Mouse (Mus musculus) kidney, postnatal 36 days (tissue): ENCODE results near the gene Eef1g.

ENCODE experiments used
- DNase-seq, 2 experiments: peaks; one replicate each; pipeline ENCODE4 v3.0.0; 2021 to 2022; ENCODE audit warnings: mixed read lengths in 2 of 2

Gene Eef1g

DNA sequence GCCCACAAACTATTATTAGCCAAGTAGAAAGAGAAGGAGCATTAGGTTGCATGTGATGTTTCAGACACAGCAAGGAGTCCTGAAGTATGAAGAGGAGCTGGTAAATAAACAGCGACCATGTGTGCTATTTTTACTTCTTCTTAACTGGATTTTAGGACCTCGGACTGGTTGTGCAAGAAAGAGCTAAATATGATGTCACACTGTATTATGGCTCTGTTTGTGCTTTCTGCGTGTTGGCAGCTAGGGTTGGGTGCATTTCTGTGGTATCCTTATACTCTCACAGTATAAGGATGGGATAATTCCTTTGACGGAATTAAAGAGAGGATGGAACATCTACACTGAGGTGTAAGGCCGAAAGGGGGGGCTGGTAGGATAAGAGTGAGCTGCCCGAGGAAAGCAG lies 21.6 kb upstream of the Eef1g start:
- DNase-seq = no peak

DNA sequence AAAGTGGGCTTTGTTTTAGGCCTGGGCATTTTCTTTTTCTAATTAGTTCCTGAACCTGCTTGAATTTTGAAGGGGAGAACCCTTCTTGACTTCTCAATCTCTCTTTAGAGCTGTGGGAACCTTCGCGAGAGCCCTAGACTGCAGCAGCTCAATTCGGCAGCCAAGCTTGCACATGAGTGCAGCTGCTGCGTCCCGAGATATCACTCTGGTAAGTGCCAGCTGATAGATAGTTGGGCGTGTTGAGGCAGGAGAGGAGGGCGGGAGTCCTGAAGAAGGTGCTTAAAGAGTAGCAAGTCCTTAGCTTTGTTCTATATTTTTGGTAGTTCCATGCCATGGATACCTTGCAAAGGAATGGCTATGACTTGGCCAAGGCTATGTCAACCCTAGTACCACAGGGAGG lies 19.9 kb upstream of the Eef1g start:
- no peak for DNase-seq

DNA sequence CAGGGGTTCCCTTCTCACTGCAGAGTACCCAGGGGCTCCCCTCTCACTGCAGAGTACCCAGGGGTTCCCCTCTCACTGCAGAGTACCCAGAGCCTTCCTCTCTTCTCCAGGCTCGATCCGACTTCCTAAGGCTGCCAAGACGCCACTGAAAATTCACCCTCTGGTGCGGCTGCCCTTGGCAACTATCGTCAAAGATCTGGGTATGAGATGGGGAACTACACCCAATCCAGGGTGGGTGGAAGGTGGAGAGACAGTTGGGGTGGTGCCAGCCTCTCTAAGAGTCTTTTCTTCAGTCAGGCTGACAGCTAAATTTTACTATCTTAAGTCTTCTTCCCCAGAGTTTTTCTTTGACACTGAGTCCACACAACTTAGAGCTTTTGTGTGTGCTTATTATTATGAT lies 16.7 kb upstream of the Eef1g start:
- DNase-seq = no peak

DNA sequence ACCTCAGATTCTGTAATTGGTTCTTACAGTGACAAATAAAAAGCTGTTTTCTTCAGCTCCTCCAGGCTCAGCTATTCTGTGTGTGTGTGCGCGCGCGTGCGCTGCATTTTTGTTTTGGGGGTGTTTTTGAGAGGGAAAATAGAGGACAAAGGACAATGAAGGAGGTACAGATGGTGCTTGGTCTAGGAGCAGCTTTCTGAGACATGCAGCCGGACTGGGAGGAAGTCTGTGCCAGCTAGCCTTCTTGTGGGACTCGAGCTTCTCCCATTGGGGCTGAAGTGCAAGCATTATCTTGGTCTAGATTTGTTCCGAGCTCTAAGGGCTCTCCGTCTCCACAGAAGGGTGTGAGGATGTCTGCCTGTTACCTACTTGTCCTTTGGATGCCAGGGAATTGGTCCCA lies 14.6 kb upstream of the Eef1g start:
- DNase-seq = no peak

DNA sequence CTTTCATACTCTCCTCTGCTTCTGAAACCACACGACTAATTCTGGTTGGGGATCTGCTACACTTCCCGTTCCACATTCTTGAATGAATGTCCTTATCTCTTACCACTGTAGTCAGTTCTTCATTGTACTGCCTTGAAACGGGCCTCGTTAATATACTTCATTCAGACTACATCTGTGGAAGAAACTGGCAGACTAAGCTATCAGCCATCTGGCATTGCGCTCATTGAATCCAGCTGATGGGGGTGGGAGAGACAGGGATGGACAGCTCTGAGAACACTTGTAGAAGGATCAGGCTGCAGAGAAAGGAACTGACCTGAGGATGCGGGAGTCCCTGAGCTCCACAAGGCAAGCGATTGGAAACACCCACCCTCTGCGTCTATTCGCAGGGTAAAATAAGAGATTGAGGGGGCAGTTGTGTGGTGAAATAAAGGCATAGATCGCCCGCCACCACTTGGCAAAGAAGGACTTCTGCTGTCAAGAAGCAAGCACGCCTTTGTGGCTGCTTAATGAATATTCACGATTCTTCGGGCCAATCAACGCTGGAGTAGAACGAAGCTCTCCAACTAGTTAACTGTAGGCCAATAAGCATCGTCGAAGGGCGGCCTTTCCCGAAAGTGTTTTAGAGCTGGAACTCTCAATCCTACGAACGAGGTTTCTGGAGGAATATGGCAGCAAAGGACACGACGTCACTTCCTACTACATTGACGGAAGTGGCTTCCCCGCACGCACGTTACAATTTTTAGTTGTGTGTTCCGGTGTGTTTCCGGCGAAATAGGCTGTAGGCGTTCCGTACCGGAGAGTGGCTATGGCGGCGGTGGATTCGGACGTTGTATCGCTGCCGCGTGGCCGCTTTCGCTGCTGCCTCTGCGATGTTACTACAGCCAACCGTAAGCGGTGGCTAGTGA lies 13.5 kb upstream of the Eef1g start, which contains the start of gene Tut1:
Gene Tut1 (plus strand): TSS at position 713 of the 905 bp plus-strand sequence.
- DNase-seq = peak; percentile 91 to 96

DNA sequence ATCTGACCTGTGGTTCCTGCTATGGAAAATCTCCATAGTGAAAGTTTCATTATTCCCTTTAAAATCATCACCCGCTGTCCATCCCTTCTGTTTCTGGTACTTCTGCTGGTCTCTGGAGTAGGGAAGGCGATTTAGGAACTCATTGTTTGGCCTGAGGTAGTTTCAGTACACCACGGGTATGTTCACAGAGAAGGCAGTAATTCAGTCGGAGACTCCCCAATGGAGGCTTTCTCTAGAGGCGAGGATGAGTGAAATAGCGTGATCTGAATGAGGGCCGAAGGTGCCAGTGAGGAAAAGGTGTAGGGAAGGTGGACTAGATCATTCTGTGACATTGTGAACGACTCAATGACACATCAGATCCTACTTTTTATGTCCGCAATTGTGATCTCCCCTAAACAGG lies 12.7 kb upstream of the Eef1g start:
- DNase-seq = no peak

DNA sequence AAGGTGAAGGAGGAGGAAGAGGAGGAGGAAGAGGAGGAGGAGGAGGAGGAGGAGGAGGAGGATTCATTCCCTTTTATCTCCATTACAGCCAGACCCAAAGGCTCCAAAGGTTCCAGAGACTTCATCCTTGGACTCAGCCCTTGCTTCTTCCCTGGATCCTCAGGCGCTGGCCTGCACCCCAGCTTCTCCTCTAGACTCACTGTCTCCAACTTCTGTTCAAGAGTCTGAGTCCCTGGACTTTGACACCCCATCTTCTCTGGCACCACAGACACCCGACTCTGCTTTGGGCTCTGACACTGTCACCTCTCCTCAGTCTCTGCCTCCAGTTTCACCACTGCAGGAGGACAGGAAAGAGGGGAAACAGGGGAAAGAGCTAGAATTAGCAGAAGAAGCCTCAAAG lies 4.6 kb upstream of the Eef1g start:
- DNase-seq = peak in 1 of 2 experiments; percentile 43

DNA sequence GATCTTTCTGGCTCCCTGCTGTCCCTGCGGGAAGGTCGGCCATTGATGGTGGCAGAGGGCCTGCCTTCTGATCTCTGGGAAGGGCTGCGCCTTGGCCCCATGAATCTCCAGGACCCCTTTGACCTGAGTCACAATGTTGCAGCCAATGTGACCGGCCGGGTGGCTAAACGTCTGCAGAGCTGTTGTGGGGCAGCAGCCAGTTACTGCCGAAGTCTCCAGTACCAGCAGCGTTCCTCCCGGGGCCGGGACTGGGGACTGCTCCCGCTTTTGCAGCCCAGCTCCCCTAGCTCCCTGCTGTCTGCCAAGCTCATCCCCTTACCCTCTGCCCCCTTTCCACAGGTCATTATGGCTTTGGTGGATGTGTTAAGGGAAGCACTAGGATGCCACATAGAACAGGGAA lies 1.8 kb upstream of the Eef1g start:
- no peak for DNase-seq

DNA sequence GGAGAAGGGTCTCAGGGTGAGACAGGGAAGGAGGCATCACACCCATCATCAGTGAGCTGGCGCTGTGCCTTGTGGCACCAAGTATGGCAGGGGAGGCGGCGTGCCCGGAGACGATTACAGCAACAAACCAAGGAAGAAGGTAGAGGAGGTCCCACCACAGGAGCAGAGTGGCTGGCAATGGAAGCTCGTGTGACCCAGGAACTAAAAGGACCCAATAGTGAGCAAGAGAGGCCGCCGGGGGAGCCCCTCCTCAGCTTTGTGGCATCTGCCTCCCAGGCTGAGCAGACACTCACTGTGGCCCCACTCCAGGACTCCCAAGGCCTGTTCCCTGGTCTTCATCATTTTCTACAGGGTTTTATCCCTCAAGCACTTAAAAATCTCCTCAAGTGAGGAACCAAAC lies 1.1 kb upstream of the Eef1g start:
- no peak for DNase-seq

DNA sequence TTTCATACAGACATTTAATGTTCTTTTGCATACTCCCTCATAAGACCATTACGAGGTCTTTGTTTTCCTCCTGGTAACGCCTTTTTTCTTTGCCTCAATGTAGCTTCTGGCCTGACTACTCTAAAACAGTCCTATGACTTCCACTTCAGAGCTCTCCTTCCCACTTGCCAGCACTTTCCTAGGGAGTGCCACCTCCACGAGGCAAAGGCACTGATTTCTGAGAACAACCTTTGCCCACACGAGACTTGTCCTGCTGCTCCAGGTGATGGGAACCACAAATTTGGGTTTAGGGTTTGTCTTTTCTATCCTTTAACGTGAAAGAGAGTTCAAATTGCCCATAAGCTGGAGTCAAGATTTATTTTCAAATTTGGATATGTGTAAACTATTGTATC lies 647 bp upstream of the Eef1g start:
- peak in 1 of 2 experiments; percentile 37 for DNase-seq

DNA sequence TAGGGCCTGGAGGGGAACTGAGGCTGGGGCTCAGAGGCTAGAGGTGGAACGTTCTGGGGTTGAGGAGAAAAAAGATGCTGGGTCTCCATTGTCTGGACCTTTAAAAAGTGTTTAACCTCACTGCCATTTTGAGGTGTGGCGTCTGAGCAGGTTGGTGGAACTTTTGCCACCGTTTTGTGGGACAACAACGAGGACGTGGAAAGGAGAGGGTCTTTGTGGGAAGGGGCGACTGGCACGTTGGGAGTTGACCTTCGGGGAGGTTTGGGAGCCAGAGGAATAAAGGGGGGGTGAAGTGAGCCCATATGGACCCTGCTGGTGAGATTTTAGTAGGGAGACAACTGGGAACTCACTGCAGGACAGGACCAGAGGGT lies 517 bp downstream of the Eef1g start:
- DNase-seq = no peak

DNA sequence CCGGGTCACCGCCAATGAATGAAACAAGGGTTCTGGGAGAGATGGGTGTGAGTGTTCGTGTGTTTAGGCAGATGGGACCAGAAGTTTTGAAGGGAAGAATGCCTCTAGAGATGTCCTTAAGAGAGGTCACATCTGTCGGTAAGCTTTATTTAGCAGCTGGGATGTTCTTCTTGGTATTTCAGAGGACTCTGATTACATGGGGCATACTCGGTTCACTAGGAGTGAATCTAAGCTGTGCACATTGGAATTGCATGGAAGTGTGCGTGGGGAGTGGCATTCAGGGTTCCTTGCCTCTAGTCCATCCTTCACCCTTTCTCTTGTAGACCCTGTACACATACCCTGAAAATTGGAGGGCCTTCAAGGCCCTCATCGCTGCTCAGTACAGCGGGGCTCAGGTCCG lies 1.1 kb downstream of the Eef1g start:
- no peak for DNase-seq

DNA sequence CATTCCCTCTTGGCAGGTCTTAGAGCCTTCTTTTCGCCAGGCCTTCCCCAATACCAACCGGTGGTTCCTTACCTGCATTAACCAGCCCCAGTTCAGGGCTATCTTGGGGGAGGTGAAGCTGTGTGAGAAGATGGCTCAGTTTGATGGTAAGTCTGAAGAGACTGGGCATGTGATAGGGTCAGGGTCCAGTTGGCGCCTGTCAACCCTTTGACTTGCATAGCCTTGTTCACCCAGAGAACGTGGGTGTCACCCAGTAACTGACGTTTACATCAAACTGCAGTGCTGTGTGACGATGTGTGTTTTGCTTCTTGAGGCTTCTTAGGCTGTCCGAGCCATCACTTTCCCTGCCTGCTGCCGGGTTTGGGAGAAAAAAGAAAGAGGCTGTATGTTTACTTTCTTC lies 5.7 kb downstream of the Eef1g start:
- DNase-seq = peak; percentile 57 to 60

DNA sequence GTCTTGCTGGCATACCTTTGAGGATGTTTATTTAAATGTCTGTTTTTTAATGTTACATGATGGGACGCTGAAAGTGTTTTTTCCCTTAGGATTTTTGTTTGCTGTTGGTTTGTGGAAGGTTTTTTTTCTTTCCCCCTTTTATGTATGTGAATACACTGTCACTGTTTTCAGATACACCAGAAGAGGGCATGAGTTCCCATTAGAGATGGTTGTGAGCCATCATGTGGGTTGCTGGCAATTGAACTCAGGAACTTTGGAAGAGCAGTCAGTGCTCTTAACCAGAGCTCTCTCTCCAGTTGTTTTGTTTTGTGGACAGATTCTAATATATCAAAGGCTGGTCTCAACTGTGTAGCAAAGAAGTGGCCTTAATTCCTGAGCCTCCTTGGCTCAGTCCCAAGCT lies 7.8 kb downstream of the Eef1g start:
- DNase-seq = no peak

DNA sequence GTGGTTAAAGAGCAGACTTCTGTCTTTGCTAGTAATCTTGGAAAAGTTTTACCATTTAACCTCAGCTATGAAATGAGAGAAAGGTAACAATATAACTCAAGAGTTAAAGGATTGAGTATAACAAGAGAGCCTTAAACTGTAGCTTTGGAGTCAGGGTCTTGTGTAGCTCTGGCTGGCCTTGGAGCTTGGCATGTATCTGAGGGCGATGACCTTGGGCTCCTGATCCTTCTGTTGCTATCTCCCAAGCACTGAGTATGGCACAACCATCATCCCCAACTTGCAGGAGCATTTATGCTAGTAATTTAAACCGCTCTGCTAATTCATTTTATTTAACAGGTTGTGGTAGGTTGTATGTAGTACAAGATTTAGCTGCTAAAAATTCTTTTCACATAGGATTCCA lies 8.7 kb downstream of the Eef1g start:
- DNase-seq = no peak

DNA sequence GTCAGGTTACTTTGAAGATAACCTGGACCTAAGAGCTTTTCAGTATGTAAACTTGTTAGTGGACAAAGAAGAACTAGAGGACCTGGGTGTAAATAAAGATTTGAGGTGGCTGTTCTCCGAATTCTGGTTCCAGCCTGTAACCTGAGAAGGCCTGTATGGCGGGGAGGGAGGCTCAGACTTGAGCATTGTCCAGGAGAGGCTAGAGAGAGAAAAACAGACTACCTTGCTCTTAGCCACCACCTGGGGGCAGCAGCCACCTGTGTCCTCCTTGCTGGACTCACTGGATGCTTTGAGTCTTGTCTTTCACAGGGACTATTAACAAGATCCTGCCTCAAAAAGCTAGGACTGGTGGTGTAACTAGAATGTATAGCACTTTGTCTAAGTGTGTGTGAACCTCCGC lies 9.7 kb downstream of the Eef1g start:
- DNase-seq = peak; percentile 62 to 77

DNA sequence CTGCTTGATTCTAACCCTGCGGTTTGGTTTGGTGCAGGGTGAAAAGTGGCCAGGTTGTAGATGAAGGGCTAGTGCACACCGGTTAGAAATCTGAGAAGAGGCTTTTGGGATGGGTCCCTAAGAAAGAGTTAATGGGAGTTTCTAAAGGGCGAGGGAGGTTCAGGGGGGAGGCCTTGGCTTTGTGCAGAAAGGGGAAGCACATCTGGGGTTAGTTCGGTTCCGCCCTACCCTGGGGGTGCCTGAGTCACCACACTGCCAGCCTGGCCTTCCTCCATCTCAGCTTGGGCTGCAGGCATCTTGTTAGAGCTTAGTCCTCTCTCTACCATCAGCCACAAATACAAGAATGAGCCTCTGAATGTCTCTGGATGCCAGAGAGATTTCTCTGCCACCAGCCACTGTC lies 13.9 kb downstream of the Eef1g start:
- DNase-seq = no peak

DNA sequence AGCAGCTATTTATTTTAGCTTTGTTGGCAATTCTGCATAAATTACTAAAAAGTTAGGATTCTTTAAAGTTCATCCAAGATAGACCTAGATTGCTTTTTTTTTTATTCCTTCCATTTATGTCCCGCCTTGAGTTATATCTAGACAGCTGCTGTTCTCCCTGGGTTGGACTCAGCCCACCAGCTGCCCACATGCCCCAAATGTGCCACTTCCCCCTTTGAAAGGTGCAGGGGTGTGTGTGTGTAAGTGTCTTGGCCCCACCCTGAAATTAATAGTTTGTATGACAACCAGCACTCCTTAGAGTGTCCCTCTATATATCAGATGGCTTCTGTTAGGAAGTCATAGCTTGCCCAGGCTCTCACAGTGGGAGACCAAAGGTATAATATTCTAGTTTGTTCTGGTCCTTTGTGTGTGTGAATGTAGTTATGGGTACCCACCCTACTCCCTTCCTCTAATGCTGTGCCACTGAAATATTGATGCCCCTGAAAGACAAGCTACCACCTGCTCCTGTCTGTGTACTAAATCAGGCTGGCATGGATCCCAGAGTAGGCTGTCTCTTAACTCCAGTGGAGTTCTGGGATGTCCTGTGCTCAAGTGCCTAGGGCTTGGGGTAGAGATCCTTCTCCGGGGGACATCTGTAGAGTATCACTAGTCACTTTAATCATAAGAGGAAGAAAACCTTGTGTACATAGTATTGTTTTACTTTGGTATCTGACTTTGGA lies 14.8 kb downstream of the Eef1g start:
- DNase-seq = no peak

DNA sequence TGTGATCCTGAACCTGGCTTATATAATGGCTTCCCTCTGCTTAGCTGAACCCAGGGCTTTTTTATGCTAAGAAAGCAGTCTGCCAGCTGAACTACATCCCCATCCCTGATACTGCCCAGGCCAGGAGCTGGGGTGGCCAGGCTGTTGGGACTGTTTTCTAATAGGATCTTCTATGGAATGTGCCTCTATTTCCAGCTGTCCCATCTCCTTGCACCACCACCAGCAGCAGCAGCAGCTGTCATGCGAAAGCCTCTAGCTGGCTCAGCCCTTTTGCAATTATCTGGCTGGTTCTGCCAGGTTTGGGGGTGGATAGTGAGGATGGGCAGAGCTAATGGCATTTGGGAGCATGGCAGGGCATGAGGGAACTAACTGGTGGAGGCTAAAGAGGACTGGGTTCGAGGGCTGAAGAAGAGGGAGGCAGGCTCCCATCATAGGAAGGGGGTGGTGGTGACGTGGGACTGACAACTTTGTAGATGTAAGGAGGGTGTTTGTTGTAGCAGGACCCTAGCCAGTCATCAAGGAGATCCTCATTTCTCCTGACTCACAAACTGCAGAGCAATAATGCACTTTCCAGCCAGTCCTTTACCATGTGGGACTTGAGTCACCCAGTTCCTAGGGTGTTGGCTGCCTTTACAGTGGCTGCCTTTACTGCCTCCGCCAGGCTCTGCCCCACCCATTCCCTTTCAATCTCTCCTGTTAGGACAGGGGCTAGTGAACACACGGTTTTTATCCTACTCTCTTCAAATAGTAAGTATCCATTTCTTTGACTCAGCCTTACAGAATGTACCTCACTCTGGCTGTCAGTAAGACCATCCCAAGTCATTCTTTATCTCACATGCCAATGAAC lies 15.7 kb downstream of the Eef1g start:
- no peak for DNase-seq

DNA sequence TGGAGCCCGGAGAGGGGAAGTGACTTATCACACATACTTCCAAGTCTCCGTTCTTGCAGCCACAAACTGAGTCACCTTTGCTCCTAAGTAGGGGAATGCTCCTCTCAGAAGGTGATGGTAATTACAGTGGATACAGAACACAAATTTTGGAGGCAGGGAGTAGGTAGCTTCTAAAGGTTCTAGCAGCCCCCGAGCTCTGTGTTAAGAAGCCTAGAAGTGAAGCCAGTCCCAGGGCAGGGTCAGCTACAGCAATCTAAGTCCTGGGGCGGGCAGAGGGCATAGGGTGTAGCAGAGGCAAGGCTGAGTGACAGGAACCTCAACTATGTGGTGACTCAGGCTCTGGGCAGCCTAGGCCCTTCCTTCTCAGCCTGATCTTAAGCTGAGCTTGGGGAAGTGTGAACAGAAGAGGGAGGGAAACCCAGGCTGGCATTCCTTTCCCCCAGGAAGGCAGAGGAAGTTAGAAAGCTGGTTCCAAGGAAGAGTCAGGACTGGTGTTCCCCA lies 16.4 kb downstream of the Eef1g start:
- no peak for DNase-seq

DNA sequence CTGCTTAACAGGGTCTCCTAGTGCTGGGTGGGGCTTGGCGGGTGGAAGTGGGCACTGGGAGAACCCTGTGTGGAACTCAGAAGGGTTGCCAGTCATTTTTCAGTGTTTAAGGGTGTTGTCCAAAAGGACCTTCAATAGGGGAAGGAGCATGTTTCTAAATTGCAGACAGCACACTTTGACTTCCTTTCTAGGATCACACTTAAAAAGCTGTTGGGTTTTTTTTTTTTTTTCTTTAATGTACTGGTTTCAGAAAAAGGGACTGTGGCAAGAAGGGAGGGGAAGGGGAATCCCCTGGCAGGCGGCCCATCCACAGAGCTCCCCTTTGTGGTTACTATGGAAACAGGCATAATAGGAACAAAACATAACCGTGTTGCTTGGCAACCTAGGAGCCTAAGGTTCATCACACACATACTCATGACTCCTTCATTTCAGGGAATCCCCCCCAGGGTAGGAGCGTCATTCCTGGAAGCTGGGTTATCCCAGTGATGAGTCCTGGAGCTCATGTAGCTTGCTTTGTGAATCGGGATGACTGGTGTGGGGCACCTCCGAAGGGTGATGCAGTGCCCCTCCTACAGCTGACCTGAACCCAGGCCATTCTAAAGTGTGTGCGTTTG lies 17.5 kb downstream of the Eef1g start:
- peak; percentile 57 to 58 for DNase-seq

DNA sequence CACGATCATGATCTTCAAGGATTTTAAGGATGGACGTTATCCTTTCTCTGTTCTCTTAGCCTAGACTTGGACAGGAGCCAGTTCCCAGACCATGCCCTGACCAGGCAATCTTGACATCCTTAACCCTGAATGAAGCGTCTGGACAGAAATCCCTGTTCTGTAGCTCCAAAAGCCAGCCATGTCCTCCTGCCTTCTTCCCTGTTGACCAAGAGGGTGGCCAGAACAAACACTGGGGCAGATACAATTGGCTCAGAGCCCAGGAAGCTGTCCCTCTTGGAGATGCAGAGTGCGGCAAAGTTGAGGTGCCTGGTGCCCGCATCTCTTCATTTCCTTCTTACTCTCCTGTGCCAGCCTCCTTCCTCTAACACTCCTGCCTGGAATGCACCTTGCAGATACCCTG lies 19.1 kb downstream of the Eef1g start:
- no peak for DNase-seq

DNA sequence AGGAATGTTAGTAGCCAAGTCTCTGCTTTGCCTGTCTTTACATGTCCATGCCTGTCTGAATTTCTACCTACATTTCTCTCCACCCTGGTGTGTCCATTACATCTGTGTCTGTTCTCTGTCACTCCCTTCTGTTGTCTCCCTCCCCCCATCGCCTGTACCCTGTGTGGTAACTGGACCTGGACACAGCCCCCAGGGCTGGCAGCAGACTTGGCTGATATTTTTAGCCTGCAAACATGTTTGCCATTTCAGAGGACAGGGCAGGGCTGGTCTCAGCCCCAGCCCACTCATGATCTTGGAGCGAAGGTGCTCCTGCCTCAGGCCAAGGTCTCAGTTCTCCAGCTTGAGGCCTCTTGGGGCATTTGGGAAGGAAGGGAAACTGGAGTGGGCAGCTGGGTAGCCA lies 21.0 kb downstream of the Eef1g start:
- DNase-seq = no peak
